Mouse (Mus musculus): ENCODE data around the gene Samm50.

DNA sequence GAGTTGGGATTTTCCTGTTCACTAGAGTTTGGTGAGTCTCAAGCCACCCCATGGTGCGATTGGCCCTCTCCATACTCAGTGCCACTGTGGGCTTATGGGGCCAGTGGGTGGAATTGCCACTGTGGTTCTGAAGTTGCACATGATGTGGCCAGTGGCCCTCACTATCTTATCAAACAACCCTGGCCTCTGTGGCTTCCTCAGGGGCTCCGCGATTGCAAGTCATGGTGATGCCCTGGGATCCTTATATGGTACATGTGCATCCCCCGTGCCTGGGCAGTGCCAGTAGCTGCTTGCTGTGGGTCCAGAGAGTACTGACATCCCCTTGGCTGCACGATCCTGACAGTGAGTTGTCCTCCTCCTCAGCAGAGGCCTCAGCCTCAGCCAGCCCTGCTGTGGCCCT is 64.8 kb downstream of the Samm50 start:
- TF ChIP-seq POLR2A (IDR thresholded peaks at IDR 0.05; ENCODE audit: insufficient read depth, low read depth, low read length) (no peak), CTCF (IDR thresholded peaks at IDR 0.05; ENCODE audit: insufficient read depth, low read depth, low read length) (no peak)
